Mouse (Mus musculus) embryonic stem cell, embryonic (primary cell): ENCODE results near the gene Cbx2.

Source experiments
- CTCF ChIA-PET, 4 experiments: fragments of 300-600 bp in 2 of 4; fragments of 350-600 bp in 2 of 4; sonication (Branson Sonifier 250); formaldehyde crosslinking; loops; one replicate each; lab custom pipeline; 2022; ENCODE audit warnings: inconsistent platforms in 2 of 4; lab: Charles Lee
- POLR2A ChIA-PET, 4 experiments: fragments of 300-600 bp in 2 of 4; fragments of 350-600 bp in 2 of 4; sonication (Branson Sonifier 250); formaldehyde crosslinking; loops; one replicate each; lab custom pipeline; 2022; ENCODE audit warnings: antibody characterized with exemption in 4 of 4, inconsistent platforms in 1 of 4; lab: Charles Lee

Gene Cbx2

DNA sequence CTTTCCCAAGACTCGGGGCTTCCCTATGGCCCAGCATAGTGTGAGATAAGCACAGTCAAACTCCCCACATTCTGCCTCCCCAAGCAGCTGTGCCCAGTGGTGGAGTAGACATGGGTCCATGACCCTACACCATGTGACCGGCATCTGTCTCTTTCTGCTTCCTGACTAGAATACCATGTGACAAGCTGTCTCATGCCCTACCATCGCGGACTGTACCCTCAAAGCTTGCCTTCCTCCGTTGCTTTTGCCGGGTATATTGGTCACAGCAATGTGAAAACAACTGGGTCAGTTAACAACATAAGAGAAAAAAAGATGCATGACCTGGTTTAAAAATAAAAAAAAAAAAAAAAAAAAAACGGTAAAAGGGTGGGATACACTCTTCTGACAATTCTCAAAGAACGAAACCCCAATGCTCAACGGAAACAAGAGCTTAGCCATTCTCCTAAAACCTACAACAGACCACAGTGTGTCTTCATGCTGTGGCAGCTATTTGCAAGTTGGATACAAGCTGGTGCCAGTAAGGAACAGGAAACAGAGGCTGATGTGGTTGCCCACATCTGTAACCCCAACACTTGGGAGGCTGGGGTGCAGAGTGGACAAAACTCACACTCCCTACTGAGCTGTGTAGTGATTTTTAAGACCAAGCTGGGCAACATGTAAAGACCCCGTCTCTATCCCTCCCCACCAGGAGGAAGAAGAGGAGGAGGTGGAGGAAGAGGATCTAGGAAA is 17.1 kb upstream of the Cbx2 start:
- POLR2A ChIA-PET: interaction anchor here in 2 of 4 experiments (0.7 to 1.3 kb wide), 4 partner anchors 18 to 715 kb away, joined by 3 read pairs; partner anchors contain the start of genes Cbx2 (in 1 of the 2) and Usp36 (in 1 of the 2)

DNA sequence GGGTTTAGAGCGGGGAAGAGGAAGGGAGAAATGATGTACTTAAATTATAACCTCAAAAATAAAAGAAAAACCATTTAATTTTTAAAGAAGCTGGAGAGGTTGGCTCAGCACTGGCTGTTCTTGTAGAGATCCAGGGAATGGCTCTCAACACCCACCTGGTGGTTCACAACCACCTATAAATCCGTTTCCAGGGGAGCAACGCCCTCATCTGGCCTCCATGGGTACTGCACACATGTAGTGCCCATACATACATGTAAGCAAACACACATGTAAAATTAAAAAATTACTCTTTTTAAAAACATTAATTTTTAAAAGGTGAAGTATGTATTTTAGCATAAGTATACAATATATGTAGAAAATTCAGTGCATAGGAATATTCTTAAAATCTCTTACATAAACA is 16.3 kb upstream of the Cbx2 start:
- CTCF ChIA-PET: interaction anchor here in 3 of 4 experiments (0.6 to 2.2 kb wide), 3 partner anchors 7 to 1352 kb away, joined by 3 to 15 read pairs (median 3); partner anchors contain the start of gene Endov (in 1 of the 3)
- POLR2A ChIA-PET: interaction anchor here in 2 of 4 experiments (0.7 to 1.3 kb wide), 3 partner anchors 10 to 1061 kb away, joined by 3 read pairs; partner anchors contain the start of gene Usp36 (in 1 of the 2)

More for the DNA sequence above, 17.1 kb upstream of the Cbx2 start:
- CTCF ChIA-PET: interaction anchor here in 3 of 4 experiments (0.6 to 1.1 kb wide), 4 partner anchors 203 to 1351 kb away, joined by 3 to 4 read pairs (median 4); partner anchors contain the start of gene Endov (in 1 of the 3)

DNA sequence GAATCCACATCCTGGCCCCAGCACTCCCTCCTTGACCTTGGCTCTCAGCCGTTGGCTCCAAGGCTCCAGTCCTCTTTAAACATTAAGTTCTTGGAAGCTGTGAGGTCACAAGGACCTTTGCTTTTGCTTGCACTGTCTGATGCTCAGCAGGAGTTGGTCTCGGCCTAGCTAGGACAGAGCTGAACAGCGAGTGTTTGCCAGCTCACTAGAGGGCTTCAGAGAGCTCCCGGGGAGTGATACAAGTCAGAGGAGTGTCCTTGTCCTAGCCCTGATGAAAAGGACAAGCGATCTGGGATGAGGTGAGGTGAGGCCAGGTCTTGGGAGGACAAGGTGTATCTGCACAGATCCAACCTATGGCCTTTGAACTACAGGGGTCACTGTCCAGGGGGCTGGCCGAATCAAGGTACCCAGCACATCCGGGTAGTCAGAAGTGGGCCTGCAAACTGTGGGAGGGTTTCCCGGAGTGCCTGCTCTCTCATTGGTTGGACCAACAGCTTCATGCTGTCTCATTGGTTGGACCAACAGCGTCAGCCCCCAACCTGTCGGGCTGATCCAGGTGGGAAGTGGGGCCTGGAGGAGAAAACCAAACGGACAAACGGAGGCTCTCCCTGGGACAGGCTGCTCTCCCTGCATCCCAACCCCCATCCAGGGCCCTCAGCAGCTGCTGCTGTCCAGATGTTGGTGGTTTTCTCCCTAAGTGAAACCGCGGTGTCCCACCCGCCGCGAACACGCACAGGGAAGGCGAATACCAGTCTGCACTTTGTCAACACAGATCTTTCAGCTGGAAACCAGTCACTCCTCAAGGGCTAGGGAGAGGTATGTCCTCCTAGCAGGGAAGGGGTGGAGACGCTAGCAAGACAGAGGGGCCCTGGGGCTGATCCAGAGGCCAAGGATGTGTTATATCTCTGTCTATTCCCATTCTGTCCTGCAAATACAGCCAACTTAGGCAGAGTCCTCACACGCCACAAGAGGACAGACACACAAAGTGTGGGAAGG is 15.0 kb upstream of the Cbx2 start:
- CTCF ChIA-PET: interaction anchor here (0.5 to 2.9 kb wide), 24 partner anchors 8 to 983 kb away, joined by 3 to 36 read pairs (median 3); partner anchors contain the start of gene Cbx2 (in 3 of the 4)
- POLR2A ChIA-PET: interaction anchor here in 3 of 4 experiments (0.8 to 1.9 kb wide), 18 partner anchors 9 to 243 kb away, joined by 3 to 11 read pairs (median 3); partner anchors contain the start of genes Cbx2 (in 1 of the 3), Cbx4 (in 1 of the 3) and Cbx8 (in 1 of the 3)

DNA sequence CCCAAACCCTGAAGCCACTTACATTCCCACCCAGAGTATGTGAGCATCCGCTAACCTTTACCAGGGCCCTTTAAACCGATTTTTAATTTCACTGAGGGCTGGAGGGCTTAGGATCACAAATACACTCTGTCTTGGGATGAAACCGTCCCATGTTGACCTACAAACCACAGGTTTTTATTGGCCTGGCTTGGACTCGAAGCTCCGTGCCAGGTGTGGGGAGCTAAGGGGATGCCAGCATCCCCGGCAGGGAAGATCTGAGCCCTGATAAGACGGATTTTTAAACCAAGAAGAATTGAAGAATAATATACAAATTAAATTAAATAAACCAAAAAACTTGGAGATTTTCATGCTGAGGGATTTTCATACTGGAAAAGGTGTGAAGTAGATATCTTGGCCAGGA is 8.3 kb upstream of the Cbx2 start:
- POLR2A ChIA-PET: no interaction called here
- CTCF ChIA-PET: no interaction called here

DNA sequence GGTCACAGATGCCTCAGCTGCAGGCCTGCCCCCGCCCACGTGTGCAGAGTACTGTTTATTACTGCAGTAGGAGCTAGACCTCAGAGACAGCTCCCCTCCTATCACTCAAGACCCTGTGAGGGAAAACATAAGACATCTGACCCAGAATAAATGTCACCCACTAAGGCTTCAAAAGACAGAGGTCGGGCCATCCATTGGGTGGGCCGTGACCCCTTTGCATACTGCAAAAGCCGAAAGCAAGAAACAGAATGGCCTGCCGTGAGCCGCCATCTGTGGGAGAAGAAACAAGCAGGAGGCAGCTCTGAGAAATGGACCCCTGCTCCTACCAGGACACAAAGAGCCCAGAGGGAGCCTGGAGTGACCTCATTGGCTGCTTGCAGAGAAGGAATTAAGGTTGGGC is 5.3 kb upstream of the Cbx2 start:
- ChIA-PET POLR2A (interaction anchor here in 2 of 4 experiments (0.6 to 1.1 kb wide), 2 partner anchors 10 to 544 kb away, joined by 3 to 7 read pairs; no protein-coding TSS in a partner anchor), CTCF (interaction anchor here in 3 of 4 experiments (0.6 to 1.0 kb wide), 3 partner anchors 10 to 509 kb away, joined by 3 to 8 read pairs (median 6); no protein-coding TSS in a partner anchor)

DNA sequence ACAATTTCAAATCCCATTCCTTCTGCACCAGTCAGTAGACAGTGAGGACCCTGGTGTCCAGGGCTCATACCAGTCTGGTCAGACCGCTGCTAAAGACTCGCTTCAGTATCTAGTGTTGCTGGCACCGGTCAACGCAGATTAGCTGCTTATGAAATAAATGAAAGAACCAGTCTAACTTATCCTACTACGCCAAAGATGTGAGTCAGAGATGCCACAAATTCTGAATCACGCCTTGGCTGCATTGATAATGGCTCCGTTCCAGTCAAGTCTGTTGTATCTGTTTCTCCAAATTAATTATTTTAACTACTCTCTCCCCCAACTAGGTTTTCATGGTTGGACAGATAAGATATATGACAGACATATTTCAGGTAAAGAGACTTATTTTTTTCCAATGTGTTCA is 1.6 kb upstream of the Cbx2 start:
- POLR2A ChIA-PET: interaction anchor here in 3 of 4 experiments (0.6 to 1.5 kb wide), 3 partner anchors 13 to 106 kb away, joined by 3 to 5 read pairs (median 3); no protein-coding TSS in a partner anchor
- CTCF ChIA-PET: interaction anchor here in 2 of 4 experiments (1.1 to 2.8 kb wide), 2 partner anchors 13 kb away, joined by 4 to 8 read pairs; no protein-coding TSS in a partner anchor

DNA sequence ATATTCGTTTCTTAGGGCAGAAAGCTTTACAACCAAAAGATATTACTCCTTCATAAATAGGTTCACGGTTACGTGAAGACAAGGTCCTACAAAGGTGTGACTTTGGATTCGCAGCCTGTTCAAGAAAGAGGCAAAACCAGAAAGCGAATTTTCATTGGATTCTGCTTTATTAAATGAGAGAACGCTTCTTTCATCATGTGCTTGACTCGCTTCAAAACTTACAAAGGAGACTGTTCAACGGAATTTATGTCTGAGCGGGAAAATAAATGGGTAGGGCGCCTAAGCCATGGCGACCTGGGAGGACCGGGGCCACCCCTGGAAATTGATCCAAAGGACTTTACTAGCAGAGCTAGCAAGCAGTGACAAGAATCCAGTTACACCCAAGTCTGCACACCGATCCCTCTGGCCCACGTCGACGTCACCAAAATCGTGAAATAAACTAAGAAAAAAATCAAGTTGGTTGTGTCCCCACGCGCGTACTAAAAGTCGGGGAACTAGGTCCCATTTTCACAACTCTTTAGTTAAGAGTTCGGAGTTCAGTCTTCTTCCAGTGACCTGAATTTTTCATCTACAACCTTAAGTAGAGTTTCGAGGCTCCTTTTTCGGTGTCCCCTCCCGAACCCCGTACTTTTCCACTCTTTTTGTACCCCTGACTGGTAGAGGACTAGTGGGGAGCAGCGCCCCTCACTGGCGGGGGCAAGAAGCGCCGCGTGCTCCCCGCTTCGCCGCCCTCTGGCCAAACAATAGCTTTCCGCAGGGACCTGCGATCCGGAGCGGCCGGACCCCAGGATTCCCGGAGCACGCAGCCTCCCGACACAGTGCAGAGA is 481 bp upstream of the Cbx2 start:
- POLR2A ChIA-PET: interaction anchor here in 2 of 4 experiments (0.5 to 2.4 kb wide), 12 partner anchors 12 to 497 kb away, joined by 3 to 11 read pairs (median 3); partner anchors contain the start of gene Cbx8 (in 1 of the 2)
- CTCF ChIA-PET: interaction anchor here (0.6 to 2.8 kb wide), 22 partner anchors 11 to 580 kb away, joined by 3 to 13 read pairs (median 4); no protein-coding TSS in a partner anchor

DNA sequence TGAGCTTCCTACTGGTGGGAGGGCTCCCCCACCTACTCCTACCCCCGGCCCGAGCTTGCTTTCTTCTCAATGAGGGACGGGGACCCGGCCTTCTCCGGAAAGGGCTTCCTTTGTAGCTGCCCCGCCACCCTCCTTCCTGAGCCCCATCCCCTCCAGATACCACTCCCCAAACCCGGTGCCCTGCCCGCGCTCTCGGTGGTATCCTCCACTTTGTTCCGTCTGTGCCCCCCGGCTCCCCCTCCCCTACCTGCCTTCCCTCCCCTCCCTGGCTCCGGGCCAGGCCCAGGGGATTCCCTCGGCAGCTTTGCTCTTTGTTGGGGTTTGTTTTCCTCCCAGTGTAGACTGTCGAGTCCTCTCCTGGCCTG is 836 bp downstream of the Cbx2 start:
- CTCF ChIA-PET: interaction anchor here (0.7 to 2.8 kb wide), 27 partner anchors 8 to 285 kb away, joined by 3 to 13 read pairs (median 5); partner anchors contain the start of gene Cbx4 (in 1 of the 4)
- POLR2A ChIA-PET: interaction anchor here (0.6 to 3.4 kb wide), 28 partner anchors 8 to 919 kb away, joined by 3 to 14 read pairs (median 4); partner anchors contain the start of genes Baiap2 (in 1 of the 4), Cbx4 (in 1 of the 4) and Cbx8 (in 1 of the 4)

DNA sequence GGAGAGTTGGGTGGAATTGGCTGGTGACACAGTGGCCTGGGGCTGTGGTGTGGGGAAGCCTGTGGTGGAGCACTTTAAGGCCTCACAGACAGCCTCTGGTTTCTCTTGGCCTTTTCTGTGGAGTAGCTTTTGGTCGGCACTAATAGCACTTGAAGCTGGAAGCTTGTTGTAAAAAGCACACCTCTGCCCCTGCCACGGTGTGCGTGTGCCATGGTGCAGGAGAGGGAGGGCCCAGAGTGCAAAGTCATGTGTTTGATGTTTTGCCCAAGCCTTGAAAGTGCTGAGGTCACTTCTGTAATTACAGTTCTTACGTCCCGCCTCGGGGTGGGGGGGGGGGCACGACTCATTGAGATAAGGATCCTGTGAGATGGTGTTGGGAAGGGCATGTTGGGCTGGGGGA is 1.5 kb downstream of the Cbx2 start:
- CTCF ChIA-PET: interaction anchor here in 3 of 4 experiments (0.6 to 2.6 kb wide), 11 partner anchors 8 to 451 kb away, joined by 3 to 12 read pairs (median 5); no protein-coding TSS in a partner anchor

DNA sequence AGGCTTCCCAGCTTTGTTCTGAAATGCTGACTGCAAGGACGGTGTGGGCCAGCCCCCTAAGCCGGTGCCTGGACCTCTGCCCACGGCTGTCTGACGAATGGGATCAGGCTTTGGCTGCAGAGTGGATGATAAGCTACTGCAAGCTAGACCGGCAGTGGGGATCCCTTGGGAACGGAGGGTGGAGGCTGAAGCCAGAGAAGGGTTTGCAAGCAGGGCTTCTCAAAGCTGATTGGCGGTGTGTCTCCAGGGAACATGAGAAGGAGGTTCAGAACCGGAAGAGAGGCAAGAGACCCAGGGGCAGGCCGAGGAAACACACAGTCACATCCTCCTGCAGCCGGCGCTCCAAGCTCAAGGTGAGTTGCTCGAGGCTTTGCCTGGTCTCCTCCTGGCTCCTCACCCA is 3.4 kb downstream of the Cbx2 start:
- POLR2A ChIA-PET: interaction anchor here in 3 of 4 experiments (0.5 to 3.4 kb wide), 7 partner anchors 8 to 60 kb away, joined by 3 to 14 read pairs (median 3); partner anchors contain the start of gene Cbx4 (in 1 of the 3)
- CTCF ChIA-PET: interaction anchor here in 3 of 4 experiments (0.5 to 1.6 kb wide), 3 partner anchors 7 to 169 kb away, joined by 3 to 4 read pairs (median 3); no protein-coding TSS in a partner anchor

More for the DNA sequence above, 1.5 kb downstream of the Cbx2 start:
- POLR2A ChIA-PET: interaction anchor here (0.6 to 3.4 kb wide), 20 partner anchors 9 to 275 kb away, joined by 3 to 14 read pairs (median 4); partner anchors contain the start of genes Cbx4 (in 1 of the 4) and Cbx8 (in 1 of the 4)

DNA sequence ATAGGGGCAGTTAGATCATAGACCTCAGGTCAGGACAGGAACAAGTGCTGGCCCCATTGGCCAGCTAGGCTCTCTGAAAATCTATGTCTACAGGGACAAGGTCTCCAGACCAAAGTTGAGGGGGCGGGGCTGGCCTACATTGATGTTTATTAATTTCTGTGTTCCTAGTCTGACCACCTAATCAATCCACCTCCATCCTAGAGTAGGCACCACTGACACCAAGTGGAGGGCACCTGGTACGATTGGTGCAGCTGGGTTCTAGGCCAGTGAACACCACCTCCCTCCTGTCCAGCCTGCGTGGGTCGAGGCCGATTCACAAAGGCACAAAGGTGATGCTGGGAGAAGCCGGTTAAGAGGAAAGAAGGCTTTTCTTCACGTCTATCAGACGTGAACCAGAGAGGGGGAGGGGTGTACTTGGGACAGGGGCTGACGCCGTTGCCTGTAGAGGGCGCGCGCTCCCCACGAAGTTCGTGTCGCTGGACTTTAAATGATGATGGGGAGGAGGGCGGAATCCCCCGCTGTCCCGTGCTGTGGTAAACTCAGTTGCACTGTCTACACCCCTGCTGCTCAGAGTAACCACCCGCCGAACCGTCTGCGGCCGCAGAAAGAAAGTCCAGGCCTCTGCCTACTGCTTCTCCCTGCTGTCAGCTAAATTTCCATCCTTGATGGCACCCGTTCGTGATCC is 11.3 kb downstream of the Cbx2 start:
- ChIA-PET CTCF (interaction anchor here (0.6 to 4.3 kb wide), 15 partner anchors 9 to 1219 kb away, joined by 3 to 16 read pairs (median 4); partner anchors contain the start of genes Cbx2 (in 2 of the 4) and Cbx4 (in 1 of the 4)), POLR2A (interaction anchor here in 3 of 4 experiments (0.7 to 2.8 kb wide), 6 partner anchors 8 to 12 kb away, joined by 3 to 14 read pairs (median 4); no protein-coding TSS in a partner anchor)

DNA sequence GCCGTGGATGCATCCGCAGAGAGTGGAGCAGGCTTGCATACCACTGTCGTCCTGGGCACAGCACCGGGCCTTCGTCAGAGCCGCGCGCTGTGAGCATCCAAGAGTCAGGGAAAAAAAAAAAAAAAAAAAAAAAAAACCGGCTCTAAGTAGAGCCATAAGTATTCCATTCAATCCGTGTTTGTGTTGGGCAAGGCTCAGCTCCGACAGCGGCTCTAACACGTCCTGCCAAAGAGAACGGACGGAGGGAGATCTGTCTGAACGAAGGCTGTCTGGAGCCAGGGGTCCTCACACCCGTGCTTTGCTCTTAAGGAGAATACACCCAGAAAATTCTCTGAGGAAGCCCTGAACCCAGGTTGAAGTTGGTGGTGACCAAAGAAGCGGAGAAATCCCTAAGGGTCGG is 11.9 kb downstream of the Cbx2 start:
- ChIA-PET CTCF (interaction anchor here in 3 of 4 experiments (0.6 to 4.3 kb wide), 13 partner anchors 11 to 1218 kb away, joined by 3 to 16 read pairs (median 4); partner anchors contain the start of gene Cbx4 (in 1 of the 3)), POLR2A (interaction anchor here in 3 of 4 experiments (0.7 to 3.3 kb wide), 9 partner anchors 9 to 54 kb away, joined by 3 to 15 read pairs (median 7); partner anchors contain the start of gene Cbx4 (in 1 of the 3))

DNA sequence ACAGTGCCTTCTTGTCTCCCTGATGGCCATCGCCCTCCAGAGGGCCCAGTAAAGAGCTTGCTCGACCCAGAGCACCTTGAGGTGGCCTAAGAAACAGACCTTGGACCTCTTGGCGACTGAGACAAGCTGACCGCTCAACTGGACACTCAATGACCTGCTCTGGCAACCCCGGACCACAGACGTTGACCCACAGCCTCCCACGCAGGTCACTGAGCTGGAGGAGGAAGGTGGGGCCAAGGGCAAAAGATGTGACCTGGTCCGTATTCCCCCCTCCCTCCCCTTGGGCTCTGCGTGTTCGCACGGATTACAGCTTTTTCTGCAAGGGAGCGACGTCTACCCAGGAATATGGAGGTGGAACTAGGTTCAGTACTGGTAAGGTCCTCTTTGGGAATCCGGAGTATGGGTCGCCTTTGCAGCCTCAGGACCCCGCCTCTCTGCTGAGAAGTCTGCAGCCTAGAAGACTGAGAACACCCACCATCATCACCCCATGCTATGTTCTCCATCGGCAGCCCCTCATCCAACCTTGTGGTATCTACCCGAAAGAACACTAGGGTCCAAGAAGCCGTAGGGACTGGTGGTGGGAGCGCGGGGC is 12.4 kb downstream of the Cbx2 start:
- ChIA-PET CTCF (interaction anchor here (0.6 to 4.3 kb wide), 21 partner anchors 10 to 447 kb away, joined by 3 to 16 read pairs (median 4); partner anchors contain the start of genes Cbx2 (in 2 of the 4) and Cbx4 (in 1 of the 4)), POLR2A (interaction anchor here (0.7 to 3.3 kb wide), 15 partner anchors 11 to 180 kb away, joined by 3 to 15 read pairs (median 4); partner anchors contain the start of gene Cbx4 (in 2 of the 4))

DNA sequence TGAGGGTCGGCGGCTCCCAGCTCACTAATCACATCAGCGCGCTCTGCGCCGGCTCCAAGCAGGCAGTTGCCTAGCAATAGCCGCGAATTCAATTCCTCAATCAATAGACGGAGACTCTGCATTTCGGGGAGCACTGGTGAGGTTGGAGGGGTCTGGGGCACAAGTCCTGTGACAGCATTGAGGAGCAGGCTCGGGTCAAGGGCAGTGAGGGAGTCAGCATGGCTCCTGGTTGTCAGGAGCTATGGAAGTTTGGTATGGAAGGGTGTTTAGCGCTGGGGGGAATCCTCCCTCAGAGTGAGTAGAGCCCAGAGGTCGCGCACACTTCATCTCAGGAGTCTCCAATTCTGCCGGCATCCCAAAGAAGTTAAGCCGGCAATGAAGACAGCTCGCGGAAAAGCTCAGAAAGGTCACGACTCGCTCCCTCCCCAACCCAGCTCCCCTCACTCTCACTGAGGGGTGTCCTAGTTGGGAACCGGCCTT is 13.0 kb downstream of the Cbx2 start:
- ChIA-PET POLR2A (interaction anchor here (0.8 to 3.3 kb wide), 14 partner anchors 11 to 179 kb away, joined by 3 to 15 read pairs (median 6); partner anchors contain the start of gene Cbx4 (in 3 of the 4)), CTCF (interaction anchor here (0.7 to 4.3 kb wide), 19 partner anchors 10 to 55 kb away, joined by 3 to 16 read pairs (median 4); partner anchors contain the start of genes Cbx2 (in 2 of the 4) and Cbx4 (in 1 of the 4))
